Mouse (Mus musculus) heart, postnatal 0 days (tissue): ENCODE measurements around the gene Dpm2.

Experiments
- CTCF ChIP-seq: IDR thresholded peaks from 2 replicates; pipeline ENCODE4 v1.5.1; 2016; ENCODE audit warnings: antibody characterized with exemption, control low read depth, low read depth
- EP300 ChIP-seq: IDR thresholded peaks from 2 replicates; pipeline ENCODE4 v1.6.1; 2016; ENCODE audit warnings: antibody characterized with exemption, low read depth

- TF ChIP-seq CTCF (no peak), EP300 (no peak)
These were observed 21.5 kb upstream of the Dpm2 start for GRCm38 (mm10) chr2:32549171-32549570.
